Mouse (Mus musculus): Measurements from ENCODE around the gene Tln2. TPM values are rescaled to one million over a fixed set of nuclear protein-coding genes. Genes with fewer than 3 reads are reported as not detected.

The Tln2 gene
- total RNA-seq, 2 experiments from 2014 or later: 106 to 110 TPM

- no peak for DNase-seq (ENCODE audit: low spot score in 2 of 2)
Observed at GRCm38 (mm10) chr9:67549332-67549731, 10.2 kb downstream of the Tln2 start.

GRCm38 (mm10) chr9:67546650-67547049, 12.9 kb downstream of the Tln2 start:
- DNase-seq (ENCODE audit: low spot score in 2 of 2): no peak

GRCm38 (mm10) chr9:67545794-67546193, 13.7 kb downstream of the Tln2 start:
- no peak for DNase-seq (ENCODE audit: low spot score in 2 of 2)

- DNase-seq (ENCODE audit: low spot score in 2 of 2): no peak
Observed at GRCm38 (mm10) chr9:67544783-67545182, 14.7 kb downstream of the Tln2 start.

- no peak for DNase-seq (ENCODE audit: low spot score in 2 of 2)
Observed at GRCm38 (mm10) chr9:67541948-67542347, 17.6 kb downstream of the Tln2 start.

- no peak for DNase-seq (ENCODE audit: low spot score in 2 of 2)
Observed at GRCm38 (mm10) chr9:67539776-67540706, 19.5 kb downstream of the Tln2 start.

GRCm38 (mm10) chr9:67534420-67534819, 25.1 kb downstream of the Tln2 start:
- DNase-seq (ENCODE audit: low spot score in 2 of 2): no peak

GRCm38 (mm10) chr9:67533260-67533659, 26.2 kb downstream of the Tln2 start:
- no peak for DNase-seq (ENCODE audit: low spot score in 2 of 2)

- no peak for DNase-seq (ENCODE audit: low spot score in 2 of 2)
Observed at GRCm38 (mm10) chr9:67532631-67533030, 26.9 kb downstream of the Tln2 start.

GRCm38 (mm10) chr9:67529600-67529999, 29.9 kb downstream of the Tln2 start:
- no peak for DNase-seq (ENCODE audit: low spot score in 2 of 2)

- DNase-seq (ENCODE audit: low spot score in 2 of 2): no peak
Observed at GRCm38 (mm10) chr9:67527726-67528125, 31.8 kb downstream of the Tln2 start.

- DNase-seq (ENCODE audit: low spot score in 2 of 2): no peak
Observed at GRCm38 (mm10) chr9:67521736-67522135, 37.8 kb downstream of the Tln2 start.

- DNase-seq (ENCODE audit: low spot score in 2 of 2): no peak
Observed at GRCm38 (mm10) chr9:67509510-67509909, 50.0 kb downstream of the Tln2 start.

GRCm38 (mm10) chr9:67504669-67505260, 54.7 kb downstream of the Tln2 start:
- DNase-seq (ENCODE audit: low spot score in 2 of 2): no peak

- no peak for DNase-seq (ENCODE audit: low spot score in 2 of 2)
Observed at GRCm38 (mm10) chr9:67501801-67502200, 57.7 kb downstream of the Tln2 start.

- DNase-seq (ENCODE audit: low spot score in 2 of 2): no peak
Observed at GRCm38 (mm10) chr9:67496368-67496767, 63.1 kb downstream of the Tln2 start.

GRCm38 (mm10) chr9:67495350-67495749, 64.2 kb downstream of the Tln2 start:
- DNase-seq (ENCODE audit: low spot score in 2 of 2): no peak

GRCm38 (mm10) chr9:67493876-67494552, 65.5 kb downstream of the Tln2 start:
- no peak for DNase-seq (ENCODE audit: low spot score in 2 of 2)

- DNase-seq (ENCODE audit: low spot score in 2 of 2): no peak
Observed at GRCm38 (mm10) chr9:67489370-67489769, 70.1 kb downstream of the Tln2 start.

- DNase-seq (ENCODE audit: low spot score in 2 of 2): no peak
Observed at GRCm38 (mm10) chr9:67486621-67487020, 72.9 kb downstream of the Tln2 start.

- DNase-seq (ENCODE audit: low spot score in 2 of 2): no peak
Observed at GRCm38 (mm10) chr9:67485169-67486072, 74.1 kb downstream of the Tln2 start.

Data from layer of hippocampus, postnatal 10 days (tissue).